Mouse (Mus musculus) bone marrow macrophage, adult 2 months (primary cell): ENCODE data around the gene Arhgef19. TPM values are rescaled to one million over a fixed set of nuclear protein-coding genes. Genes with fewer than 3 reads are reported as not detected.

Experiments
- H3K27ac ChIP-seq: 2 replicates; pipeline ENCODE4 v1.5.1; 2012; ENCODE audit warnings: low read depth, low read length; ENCODE audit not compliant: insufficient read depth
- H3K4me1 ChIP-seq: 2 replicates; pipeline ENCODE4 v1.6.1; 2012; ENCODE audit warnings: low read length; ENCODE audit not compliant: control insufficient read depth, insufficient read depth
- H3K4me3 ChIP-seq: 2 replicates; pipeline ENCODE4 v1.5.1; 2012; ENCODE audit warnings: mild to moderate bottlenecking, low read length, moderate library complexity; ENCODE audit not compliant: insufficient read depth
- CTCF ChIP-seq: IDR thresholded peaks from 2 replicates; pipeline ENCODE4 v1.5.1; 2012; ENCODE audit warnings: low read depth, mild to moderate bottlenecking, low read length, moderate library complexity
- POLR2A ChIP-seq: IDR thresholded peaks from 2 replicates; pipeline ENCODE4 v1.6.1; 2012; ENCODE audit warnings: mild to moderate bottlenecking, low read depth, low read length, borderline replicate concordance
- polyA plus RNA-seq: library from polyadenylated mRNA; stranded (reverse); fragments of >200 nt; gene quantifications from 2 replicates; pipeline ENCODE4 v1.2.4, GENCODE M21; 2012; ENCODE audit not compliant: missing spikeins, insufficient read depth, insufficient read length

The Arhgef19 gene
- polyA plus RNA-seq, 1 experiment: not detected

DNA sequence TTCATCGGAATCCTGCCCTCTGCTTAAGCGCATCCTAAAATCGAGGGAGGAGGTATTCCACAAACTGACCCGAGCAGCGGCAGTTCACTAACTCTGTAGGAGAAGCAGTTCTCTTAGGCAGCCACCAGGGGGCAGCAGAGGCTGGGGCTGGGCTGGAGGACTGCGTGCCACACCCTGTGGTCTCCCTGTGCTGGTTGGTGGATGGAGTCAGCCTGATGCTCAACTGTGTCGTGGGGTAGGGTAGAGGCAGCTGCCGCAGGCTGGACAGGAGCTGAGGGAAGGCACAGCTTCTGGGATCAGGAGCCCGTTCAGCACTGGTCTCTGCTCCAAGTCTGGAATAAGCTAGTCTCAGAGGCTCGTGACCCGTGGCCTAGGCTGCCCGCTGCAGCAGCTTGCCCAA, 34.0 kb downstream of the Arhgef19 start:
- Histone ChIP-seq H3K4me1 (peaks cover 16% of the 10 kb centered on the region), H3K4me3 (peak overlapping the region; percentile 43), H3K27ac (peak overlapping the region; percentile 40)
- TF ChIP-seq CTCF (peak; percentile 99), POLR2A (no peak)

DNA sequence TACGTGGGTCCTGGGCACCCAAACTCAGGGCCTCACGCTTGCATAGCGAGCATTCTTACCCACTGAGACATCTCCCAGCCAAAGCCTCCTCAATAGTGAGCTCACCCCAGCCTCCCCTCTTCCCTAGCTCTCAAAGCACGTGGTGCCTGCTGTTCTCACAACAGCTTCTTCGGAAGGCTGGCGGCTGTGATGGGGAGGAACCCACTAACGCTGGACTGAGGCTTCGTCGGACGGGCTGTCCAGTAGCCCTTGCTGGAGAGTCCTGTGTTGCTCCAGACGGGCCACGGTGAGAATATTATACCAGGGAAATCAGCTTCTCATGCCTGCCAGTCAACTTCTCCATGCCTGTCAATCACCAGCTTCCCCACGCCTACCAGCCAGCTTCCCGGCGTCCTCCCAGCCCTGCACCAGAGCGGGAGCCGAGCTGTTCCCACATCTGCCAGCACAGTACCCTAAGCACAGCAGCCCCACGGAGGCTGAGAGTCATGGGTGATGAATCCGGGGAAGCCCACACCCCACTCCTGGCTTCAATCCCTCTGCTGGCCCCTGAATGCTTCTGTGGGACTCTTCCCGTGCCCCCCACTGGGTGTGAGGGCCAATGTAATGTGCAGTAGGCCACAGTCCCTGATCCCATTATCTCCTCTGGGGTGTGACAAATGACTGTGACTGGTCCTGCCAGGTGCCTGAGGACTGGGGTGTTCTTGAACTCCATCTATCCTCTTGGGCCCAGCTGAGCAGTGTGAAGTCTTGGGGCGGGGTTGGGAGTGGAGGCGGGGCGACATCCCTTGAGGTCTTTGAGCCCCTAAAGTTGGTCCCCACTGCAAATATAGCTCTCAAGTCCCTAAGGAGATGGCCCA, 35.4 kb downstream of the Arhgef19 start:
- no peak overlapping the region for H3K4me3 ChIP-seq
- peaks cover 18% of the 10 kb centered on the region for H3K4me1 ChIP-seq
- TF ChIP-seq POLR2A: no peak
- no peak for TF ChIP-seq CTCF
- no peak overlapping the region for H3K27ac ChIP-seq

DNA sequence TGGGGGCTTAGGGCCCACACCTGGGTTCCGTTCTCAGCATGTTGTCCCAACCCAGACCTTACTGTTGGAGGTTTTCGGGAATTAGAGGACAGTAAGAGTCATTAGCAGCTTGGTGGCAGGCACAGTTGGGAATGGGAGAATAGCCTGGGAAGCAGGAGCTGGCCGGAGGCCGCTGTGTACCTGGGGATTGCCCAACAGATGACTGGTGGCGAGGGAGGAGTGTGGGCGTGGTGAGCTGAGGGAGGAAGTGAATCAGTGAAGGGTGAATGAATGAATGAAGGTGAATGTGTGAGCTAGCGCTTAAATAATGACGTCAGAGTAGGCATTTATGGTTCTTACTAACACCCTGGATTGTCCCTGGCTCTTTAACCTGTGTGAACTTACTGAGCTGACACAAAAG, 37.9 kb downstream of the Arhgef19 start:
- H3K27ac ChIP-seq: no peak overlapping the region

DNA sequence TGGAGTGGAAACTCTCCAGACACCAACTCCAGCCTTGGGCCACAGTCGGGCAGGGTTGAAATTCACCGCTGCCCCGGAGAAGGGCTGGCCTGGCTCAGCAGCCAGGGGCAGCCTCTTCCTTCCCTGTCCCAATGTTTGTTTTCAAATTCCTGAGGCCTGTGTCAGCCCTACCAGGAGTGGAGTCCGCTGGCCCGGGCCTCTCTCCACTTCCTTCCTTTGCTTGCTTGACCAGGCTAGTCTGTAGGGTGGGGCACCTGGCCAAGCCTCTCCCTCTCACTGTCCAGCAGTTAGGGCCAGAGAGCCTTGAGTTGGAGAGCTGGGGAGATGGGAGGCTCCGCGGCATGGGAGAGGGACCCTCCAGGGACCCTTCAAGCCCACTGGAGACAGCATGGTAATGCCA, 38.9 kb downstream of the Arhgef19 start:
- Histone ChIP-seq H3K4me1 (peaks cover 15% of the 10 kb centered on the region), H3K27ac (no peak overlapping the region), H3K4me3 (no peak overlapping the region)
- no peak for TF ChIP-seq POLR2A
- no peak for TF ChIP-seq CTCF

More for the DNA sequence above, 37.9 kb downstream of the Arhgef19 start:
- H3K4me1 ChIP-seq: peaks cover 20% of the 10 kb centered on the region
- no peak overlapping the region for H3K4me3 ChIP-seq
- TF ChIP-seq CTCF (no peak), POLR2A (no peak)

DNA sequence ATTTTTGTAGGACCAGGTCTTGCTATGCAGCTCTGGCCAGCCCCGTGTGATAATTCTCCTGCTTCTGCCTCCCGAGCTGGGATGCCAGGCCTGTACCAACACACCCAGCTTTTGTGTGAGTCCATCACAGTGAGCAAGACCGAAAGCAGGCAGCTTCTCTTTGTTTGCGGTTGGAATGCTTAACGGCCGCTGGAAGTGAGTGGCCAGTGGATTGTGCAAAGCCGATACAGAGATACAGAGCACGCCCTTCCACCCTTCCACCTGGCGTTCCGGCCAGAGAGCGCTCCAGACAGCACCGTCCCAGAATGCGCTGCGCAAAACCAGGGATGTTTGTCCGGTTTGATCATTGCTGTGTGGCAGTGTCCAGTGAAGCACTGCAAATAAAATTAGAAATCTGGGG, 40.0 kb downstream of the Arhgef19 start:
- peaks cover 15% of the 10 kb centered on the region for H3K4me1 ChIP-seq
- TF ChIP-seq CTCF (no peak), POLR2A (no peak)
- no peak overlapping the region for H3K4me3 ChIP-seq
- H3K27ac ChIP-seq: no peak overlapping the region

DNA sequence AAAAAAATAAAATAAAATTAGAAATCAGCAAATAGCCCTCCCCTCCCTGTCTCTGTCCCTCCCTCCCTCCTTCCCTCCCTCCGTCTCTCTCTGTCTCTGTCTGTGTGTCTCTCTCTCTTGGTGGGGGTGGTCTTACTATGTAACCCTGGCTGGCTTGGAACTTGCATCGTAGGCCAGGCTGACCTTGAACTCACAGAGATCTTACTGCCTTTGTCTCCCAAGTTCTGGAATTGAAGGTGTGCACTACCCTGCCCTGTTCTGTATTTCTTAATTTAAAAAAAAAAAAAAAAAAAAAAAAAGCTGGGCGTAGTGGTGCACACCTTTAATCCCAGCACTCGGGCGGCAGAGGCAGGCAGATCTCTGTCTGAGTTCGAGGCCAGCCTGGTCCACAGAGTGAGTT, 40.5 kb downstream of the Arhgef19 start:
- H3K4me1 ChIP-seq: peaks cover 15% of the 10 kb centered on the region

DNA sequence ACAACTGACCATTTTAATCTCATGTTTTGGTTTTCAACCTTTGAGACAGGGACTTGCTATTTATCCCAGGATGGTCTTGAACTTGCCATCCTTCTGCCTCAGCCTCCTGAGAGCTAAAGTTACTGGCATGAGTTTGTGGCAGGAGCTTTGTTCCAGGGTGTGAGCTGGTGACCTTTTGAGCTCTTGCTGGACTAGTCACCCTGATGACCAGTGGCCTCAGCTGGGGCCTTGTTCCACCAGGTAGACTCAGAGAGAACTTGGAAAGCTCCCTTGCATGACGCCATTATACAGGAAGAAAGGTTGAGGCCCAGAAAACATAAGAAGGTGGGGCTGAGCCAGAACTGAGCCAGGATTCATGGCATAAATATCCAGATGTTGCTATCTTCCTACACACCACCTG, 41.2 kb downstream of the Arhgef19 start:
- no peak overlapping the region for H3K27ac ChIP-seq
- peaks cover 15% of the 10 kb centered on the region for H3K4me1 ChIP-seq
- TF ChIP-seq CTCF: no peak
- no peak for TF ChIP-seq POLR2A
- no peak overlapping the region for H3K4me3 ChIP-seq

More for the DNA sequence above, 40.5 kb downstream of the Arhgef19 start:
- TF ChIP-seq CTCF (no peak), POLR2A (no peak)
- H3K4me3 ChIP-seq: no peak overlapping the region
- H3K27ac ChIP-seq: no peak overlapping the region

DNA sequence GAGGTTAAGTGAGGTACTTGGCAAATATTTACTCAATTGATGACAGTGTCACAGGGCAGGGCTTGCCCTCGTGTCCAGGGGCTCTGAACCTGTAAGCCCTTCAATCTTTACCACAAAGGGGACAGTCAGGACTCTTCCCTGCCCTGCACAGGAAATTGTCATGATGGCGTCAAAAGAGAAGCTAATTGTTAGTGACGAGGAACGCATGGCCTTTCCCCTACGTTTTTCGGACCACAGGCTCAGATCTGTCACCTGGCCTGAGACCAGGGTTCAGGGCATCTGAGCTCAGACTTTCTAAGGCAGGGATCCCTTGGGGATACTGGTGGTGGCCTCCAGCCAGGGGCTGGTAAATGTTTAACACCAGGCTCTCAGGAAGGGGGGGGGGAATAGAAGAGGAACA, 41.9 kb downstream of the Arhgef19 start:
- TF ChIP-seq CTCF: no peak
- TF ChIP-seq POLR2A: no peak
- Histone ChIP-seq H3K4me3 (no peak overlapping the region), H3K4me1 (peaks cover 15% of the 10 kb centered on the region), H3K27ac (no peak overlapping the region)

DNA sequence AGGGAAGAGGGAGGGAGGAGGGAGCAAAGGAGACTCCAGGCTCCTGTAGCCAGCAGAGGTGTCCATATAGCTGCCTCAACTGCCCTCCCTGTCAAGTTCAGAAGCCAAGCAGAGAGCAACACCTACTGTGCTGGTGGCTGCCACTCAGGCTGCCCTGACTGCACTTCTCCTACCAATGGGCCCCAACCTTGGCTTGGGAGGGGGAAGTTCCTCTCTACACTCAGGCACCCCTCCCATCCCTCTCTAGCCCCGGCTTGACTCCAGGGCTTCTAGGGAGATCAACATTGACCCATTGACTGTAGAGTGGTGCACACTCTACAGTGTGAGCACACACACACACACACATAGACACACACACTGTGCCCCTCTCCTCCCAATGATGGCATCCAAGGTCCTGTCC, 42.3 kb downstream of the Arhgef19 start:
- no peak overlapping the region for H3K27ac ChIP-seq
- H3K4me3 ChIP-seq: no peak overlapping the region
- H3K4me1 ChIP-seq: peaks cover 15% of the 10 kb centered on the region
- TF ChIP-seq CTCF (no peak), POLR2A (no peak)

DNA sequence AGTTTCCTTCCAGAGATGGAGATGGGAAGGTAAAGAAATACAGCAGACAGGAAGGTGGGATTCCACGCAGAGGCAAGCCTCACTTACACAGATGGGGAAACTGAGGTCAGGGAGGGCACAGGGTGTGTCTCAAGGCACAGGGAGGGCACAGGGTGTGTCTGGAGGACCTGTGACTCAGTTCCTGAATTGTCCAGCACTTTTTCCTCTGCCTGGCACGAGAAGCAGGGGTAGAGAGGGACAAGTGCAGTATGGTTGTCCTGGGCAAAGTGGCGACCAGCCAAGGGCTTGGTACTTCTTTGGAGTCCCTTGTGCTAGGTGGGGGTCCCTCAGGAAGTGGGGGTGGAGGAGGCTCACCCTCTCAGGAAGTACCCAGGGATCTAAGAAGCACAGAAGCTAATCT, 42.8 kb downstream of the Arhgef19 start:
- peaks cover 19% of the 10 kb centered on the region for H3K4me1 ChIP-seq
- TF ChIP-seq POLR2A (no peak), CTCF (no peak)
- H3K4me3 ChIP-seq: no peak overlapping the region
- no peak overlapping the region for H3K27ac ChIP-seq

DNA sequence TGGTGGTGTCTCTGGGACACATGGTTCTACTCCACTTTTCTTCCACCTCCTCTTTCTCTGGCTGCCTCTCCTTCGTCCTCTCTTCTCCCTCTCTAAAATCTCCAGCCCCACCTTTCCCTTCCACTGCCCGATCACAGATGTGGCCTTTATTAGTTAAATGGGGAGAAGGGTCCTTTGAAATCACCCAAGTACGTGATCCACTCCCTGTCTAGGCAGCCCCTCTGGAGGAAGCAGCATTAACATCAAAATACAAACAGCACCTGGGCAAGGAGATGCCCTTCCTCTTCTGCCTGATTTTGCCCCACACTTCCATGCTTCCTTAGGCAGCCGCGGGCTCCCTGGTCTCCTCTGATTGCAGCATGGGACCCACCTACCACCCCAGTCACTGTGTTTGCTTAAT, 43.3 kb downstream of the Arhgef19 start:
- H3K4me1 ChIP-seq: peaks cover 22% of the 10 kb centered on the region
- TF ChIP-seq CTCF: no peak
- no peak for TF ChIP-seq POLR2A
- no peak overlapping the region for H3K27ac ChIP-seq

More for the DNA sequence above, 43.3 kb downstream of the Arhgef19 start:
- no peak overlapping the region for H3K4me3 ChIP-seq
